In genomic region chr15:97204889-97205288, GRCm38 (mm10) we compare ENCODE assay signal across 15 mouse cellular contexts.
"Had no signal": no experiment of that assay in that cellular context is flagged by ENCODE, and none has a peak within 500 bp of the region (broad histone marks: within the 10 kb centered on the region; RNA-seq: fewer than 3 reads in every experiment).

No protein-coding gene starts in this region.

- H3K4me3 ChIP-seq: neural tube, embryonic 15.5 days; stomach, embryonic 15.5 days had no signal

- H3K9ac ChIP-seq: neural tube, embryonic 15.5 days; stomach, embryonic 15.5 days had no signal

- H3K4me1 ChIP-seq: stomach, embryonic 15.5 days had no signal

- DNase-seq: retina, postnatal 1 day; right cerebral cortex, adult 18-20 months; right cerebral cortex, postnatal 14 days; right cerebral cortex, postnatal 25 days; right cerebral cortex, postnatal 4 days; spleen, adult 18-20 months; thymus, adult 18-20 months; thymus, adult 2 months; thymus, postnatal 14 days; thymus, postnatal 25 days; thymus, postnatal 36 days; thymus, postnatal 4 days had no signal

- H3K27me3 ChIP-seq: neural tube, embryonic 15.5 days; stomach, embryonic 15.5 days had no signal

- H3K4me2 ChIP-seq: neural tube, embryonic 15.5 days; stomach, embryonic 15.5 days had no signal

- H3K27ac ChIP-seq: neural tube, embryonic 15.5 days; stomach, embryonic 15.5 days; stomach, postnatal 0 days had no signal

- H3K36me3 ChIP-seq: neural tube, embryonic 15.5 days; stomach, embryonic 15.5 days had no signal

- H3K9me3 ChIP-seq: neural tube, embryonic 15.5 days; stomach, embryonic 15.5 days had no signal
